Mouse (Mus musculus) G1E (cell line): ENCODE results near the gene Palm2. TPM values are rescaled to one million over a fixed set of nuclear protein-coding genes. Genes with fewer than 3 reads are reported as not detected.

Experiments used
- ATAC-seq: 2 replicates; pipeline ENCODE4 v1.8.0; 2016; ENCODE audit warnings: mild to moderate bottlenecking; ENCODE audit not compliant: insufficient number of reproducible peaks, poor library complexity, low FRiP score, severe bottlenecking; ENCODE audit errors: extremely low read depth
- DNase-seq: peaks from one replicate; pipeline ENCODE4 v3.0.0; 2012; ENCODE audit warnings: low spot score
- H3K27me3 ChIP-seq: 2 replicates; pipeline ENCODE4 v1.6.1; 2012; ENCODE audit warnings: mild to moderate bottlenecking, low read length, inconsistent platforms; ENCODE audit not compliant: insufficient read depth
- H3K36me3 ChIP-seq: replicated peaks from 2 replicates; pipeline ENCODE3; 2012; ENCODE audit warnings: mild to moderate bottlenecking, inconsistent platforms
- H3K4me1 ChIP-seq: 2 replicates; pipeline ENCODE4 v1.6.1; 2012; ENCODE audit warnings: low read depth, low read length, inconsistent platforms, mixed read lengths; ENCODE audit not compliant: insufficient read depth
- H3K4me3 ChIP-seq: 2 replicates; pipeline ENCODE4 v1.5.1; 2012; ENCODE audit warnings: low read depth, mild to moderate bottlenecking, inconsistent platforms, low read length, moderate library complexity, mixed read lengths
- H3K9me3 ChIP-seq: replicated peaks from 2 replicates; pipeline ENCODE4 v1.6.1; 2012; ENCODE audit warnings: inconsistent platforms
- CTCF ChIP-seq: IDR thresholded peaks from 2 replicates; pipeline ENCODE4 v1.5.1; 2012; ENCODE audit warnings: low read depth, low read length, inconsistent platforms, mixed read lengths
- GATA1 ChIP-seq: IDR thresholded peaks from 2 replicates; pipeline ENCODE4 v1.6.1; 2012; ENCODE audit warnings: borderline replicate concordance, low read length, inconsistent platforms, mixed read lengths
- GATA2 ChIP-seq: IDR thresholded peaks from 2 replicates; pipeline ENCODE4 v1.6.1; 2012; ENCODE audit warnings: low read depth, low read length, inconsistent platforms, borderline replicate concordance
- POLR2AphosphoS5 ChIP-seq: IDR thresholded peaks from 2 replicates; pipeline ENCODE4 v1.6.1; 2012; ENCODE audit warnings: low read depth, low read length, inconsistent platforms; ENCODE audit not compliant: insufficient replicate concordance
- TAL1 ChIP-seq: conservative IDR thresholded peaks from 2 replicates; pipeline ENCODE4 v1.6.1; 2012; ENCODE audit warnings: low read depth, low read length, inconsistent platforms, mixed read lengths
- polyA plus RNA-seq: library from polyadenylated mRNA; stranded (reverse); fragments of >175 nt; gene quantifications from 2 replicates; pipeline ENCODE4 v1.2.3, GENCODE M21; 2012
- total RNA-seq, 2 experiments: library from RNA; stranded (forward) in 1 of 2; stranded (reverse) in 1 of 2; fragments of 200-1000 nt in 1 of 2; fragments of >200 nt in 1 of 2; fragmentation: Nextera tagmentation in 1 of 2; gene quantifications; 2 replicates each; pipeline ENCODE4 v1.2.3; 2014 to 2017

The Palm2 gene
- total and polyA plus RNA-seq, 3 experiments, result 0.05 TPM; not detected in 2

DNA sequence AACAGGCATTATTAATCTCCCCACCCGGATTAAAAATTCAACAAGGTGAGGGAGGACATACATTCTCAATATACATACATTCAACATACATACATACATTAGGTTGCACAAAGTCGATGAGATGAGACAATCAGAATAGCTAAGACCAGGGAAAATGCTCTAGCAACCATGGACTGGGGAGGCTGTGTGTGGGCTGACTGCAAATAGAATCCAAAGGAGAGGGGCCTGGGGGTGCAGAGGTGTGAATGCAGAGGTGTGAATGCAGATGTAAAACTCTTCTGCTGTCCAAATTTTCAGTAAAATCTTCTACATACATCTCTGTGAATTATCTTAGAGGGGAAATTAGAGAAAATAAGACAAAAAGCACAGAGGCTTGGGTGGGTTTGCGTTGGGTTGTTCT, 253.5 kb downstream of the Palm2 start:
- no peak for ATAC-seq
- H3K27me3 ChIP-seq, result no peaks in the 10 kb centered on the region

DNA sequence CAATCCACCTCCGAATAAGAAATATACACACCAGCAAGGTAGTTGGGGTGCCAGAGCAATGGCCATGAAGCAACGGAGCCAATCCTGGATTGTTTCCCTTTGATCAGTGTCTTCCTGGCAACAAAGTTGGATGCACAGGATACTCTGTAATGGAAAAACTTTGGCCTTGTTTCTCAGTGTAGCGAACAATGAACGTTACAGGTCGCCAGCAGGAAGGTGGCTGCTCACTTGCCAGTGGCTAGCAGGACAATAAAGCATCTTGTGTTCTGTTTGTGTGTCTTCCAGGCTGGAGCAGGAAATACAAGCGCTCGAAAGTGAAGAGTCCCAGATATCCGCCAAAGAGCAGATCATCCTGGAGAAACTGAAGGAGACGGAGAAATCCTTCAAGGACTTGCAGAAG, 254.1 kb downstream of the Palm2 start:
- TF ChIP-seq POLR2AphosphoS5 (no peak), TAL1 (no peak), GATA2 (no peak), CTCF (no peak), GATA1 (no peak)
- no peaks in the 10 kb centered on the region for H3K36me3 ChIP-seq
- DNase-seq, result no peak
- H3K9me3 ChIP-seq, result peaks cover 40% of the 10 kb centered on the region
- H3K4me1 ChIP-seq, result no peaks in the 10 kb centered on the region
- H3K27me3 ChIP-seq, result no peaks in the 10 kb centered on the region
- ATAC-seq, result no peak
- H3K4me3 ChIP-seq, result no peak overlapping the region

More for the DNA sequence above, 253.5 kb downstream of the Palm2 start:
- Histone ChIP-seq H3K4me1 (no peaks in the 10 kb centered on the region), H3K36me3 (no peaks in the 10 kb centered on the region), H3K4me3 (no peak overlapping the region), H3K9me3 (peaks cover 46% of the 10 kb centered on the region)
- TF ChIP-seq POLR2AphosphoS5 (no peak), CTCF (no peak), GATA2 (no peak), TAL1 (no peak), GATA1 (no peak)
- DNase-seq, result no peak

DNA sequence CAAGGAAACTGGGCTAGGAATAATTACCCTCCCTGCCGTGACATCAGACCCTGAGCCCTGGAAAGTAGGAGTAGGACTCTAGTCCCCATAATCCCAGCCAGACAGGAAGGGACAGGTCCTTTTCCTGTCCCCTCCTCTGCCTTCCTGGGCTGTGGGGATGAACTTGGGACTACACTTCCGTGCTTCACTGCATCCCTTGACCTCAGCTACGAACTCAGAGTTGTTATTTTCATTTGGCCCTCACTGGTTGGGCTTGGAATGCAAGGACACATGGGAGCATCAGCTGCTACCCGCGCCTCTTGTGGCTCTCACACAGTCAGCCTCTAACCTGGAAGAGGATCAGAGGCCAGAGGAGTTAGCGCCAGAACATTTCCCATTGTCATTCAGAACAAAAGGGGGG, 256.0 kb downstream of the Palm2 start:
- Histone ChIP-seq H3K9me3 (peaks cover 49% of the 10 kb centered on the region), H3K36me3 (no peaks in the 10 kb centered on the region), H3K27me3 (no peaks in the 10 kb centered on the region), H3K4me3 (no peak overlapping the region), H3K4me1 (no peaks in the 10 kb centered on the region)
- ATAC-seq, result no peak
- TF ChIP-seq POLR2AphosphoS5, result no peak
- no peak for TF ChIP-seq GATA1
- no peak for TF ChIP-seq CTCF
- TF ChIP-seq GATA2, result no peak
- TF ChIP-seq TAL1, result no peak
- no peak for DNase-seq

DNA sequence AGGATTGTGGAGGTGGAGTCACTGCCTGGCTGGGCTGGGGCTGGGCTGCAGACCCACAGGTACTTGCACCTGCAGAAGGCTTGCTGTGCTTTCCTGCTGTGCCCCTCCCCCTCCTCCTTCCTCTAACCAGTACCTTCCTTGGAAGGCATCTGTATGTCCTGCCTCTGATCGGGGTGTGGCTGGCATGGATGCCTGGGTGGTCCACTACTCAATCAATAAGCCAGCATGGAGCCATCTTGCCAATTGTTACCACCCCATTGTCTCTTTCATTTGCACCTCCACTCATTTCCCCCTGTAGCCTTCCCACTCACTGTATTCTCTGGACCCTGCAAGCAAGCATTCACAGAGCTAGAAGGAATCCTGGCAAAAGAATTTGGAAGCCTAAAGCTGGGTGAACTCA, 256.8 kb downstream of the Palm2 start:
- Histone ChIP-seq H3K27me3 (no peaks in the 10 kb centered on the region), H3K36me3 (no peaks in the 10 kb centered on the region), H3K4me1 (no peaks in the 10 kb centered on the region), H3K4me3 (no peak overlapping the region), H3K9me3 (peaks cover 56% of the 10 kb centered on the region)
- ATAC-seq, result no peak
- DNase-seq, result no peak
- TF ChIP-seq GATA1, result no peak
- no peak for TF ChIP-seq POLR2AphosphoS5
- no peak for TF ChIP-seq CTCF
- no peak for TF ChIP-seq GATA2
- TF ChIP-seq TAL1, result no peak

DNA sequence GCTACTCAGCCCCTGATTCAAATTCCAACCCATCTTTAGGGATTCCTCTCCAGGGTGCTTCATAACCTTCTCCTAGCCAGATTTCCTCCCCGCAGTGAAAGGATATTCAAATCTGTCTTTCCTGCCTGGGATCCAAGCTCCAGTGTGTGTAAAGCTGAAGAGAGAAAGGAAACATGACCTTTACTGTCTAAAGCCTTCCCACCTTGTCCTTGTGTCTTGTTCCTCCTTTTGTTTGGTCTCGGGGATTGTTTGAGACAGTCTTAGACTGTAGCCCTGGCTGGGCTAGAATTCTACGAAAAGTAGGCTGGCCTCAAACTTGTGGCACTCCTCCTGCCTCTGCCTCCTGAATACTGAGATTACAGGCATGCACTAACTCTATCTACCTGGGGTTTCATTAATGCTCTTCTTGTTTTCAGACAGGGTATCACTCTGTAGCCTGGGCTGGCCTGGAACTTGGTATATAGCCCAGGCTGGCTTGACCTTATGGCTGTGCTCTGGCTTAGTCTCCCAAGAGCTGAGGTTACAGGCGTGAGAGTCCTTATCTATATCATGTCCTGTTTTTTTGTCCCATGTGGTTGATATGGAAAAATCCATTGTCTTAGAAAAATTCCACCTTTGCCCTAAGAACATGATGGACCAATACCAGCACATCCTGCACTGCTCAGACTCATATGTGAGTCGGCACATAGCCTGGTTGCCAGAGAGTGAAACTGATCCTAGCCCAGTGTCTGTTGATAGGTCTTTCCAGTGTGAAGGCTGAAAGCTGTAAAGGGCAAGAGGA, 260.5 kb downstream of the Palm2 start:
- DNase-seq (no peak), ATAC-seq (no peak)
- no peaks in the 10 kb centered on the region for H3K27me3 ChIP-seq
- TF ChIP-seq TAL1 (no peak), CTCF (no peak), POLR2AphosphoS5 (no peak), GATA2 (no peak), GATA1 (no peak)
- H3K4me3 ChIP-seq, result no peak overlapping the region
- H3K9me3 ChIP-seq, result peaks cover 63% of the 10 kb centered on the region
- no peaks in the 10 kb centered on the region for H3K36me3 ChIP-seq
- no peaks in the 10 kb centered on the region for H3K4me1 ChIP-seq

DNA sequence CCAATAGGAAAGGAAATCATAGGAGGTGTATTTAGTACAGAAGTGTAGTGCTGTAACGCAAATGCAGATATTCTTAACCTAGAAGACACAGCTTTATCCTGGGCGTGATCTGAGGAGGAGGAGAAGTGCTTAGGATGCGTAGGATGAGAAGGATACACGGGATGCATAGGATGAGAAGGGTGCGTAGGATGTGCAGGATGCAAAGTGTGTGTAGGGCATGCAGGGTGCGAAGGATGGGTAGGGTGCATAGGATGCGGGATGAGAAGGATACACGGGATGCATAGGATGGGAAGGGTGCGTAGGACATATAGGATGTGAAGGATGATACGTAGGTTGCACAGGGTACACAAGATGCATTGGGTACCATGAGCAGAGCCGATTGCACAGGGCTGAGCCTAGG, 262.9 kb downstream of the Palm2 start:
- no peak overlapping the region for H3K4me3 ChIP-seq
- ATAC-seq (no peak), DNase-seq (no peak)
- TF ChIP-seq CTCF (no peak), GATA1 (no peak), TAL1 (no peak)
- peaks cover 67% of the 10 kb centered on the region for H3K9me3 ChIP-seq
- H3K36me3 ChIP-seq, result no peaks in the 10 kb centered on the region
- no peaks in the 10 kb centered on the region for H3K4me1 ChIP-seq
- H3K27me3 ChIP-seq, result no peaks in the 10 kb centered on the region
